Mouse (Mus musculus) ES-Bruce4 (cell line): ENCODE measurements around the gene Wwc1. TPM values are rescaled to one million over a fixed set of nuclear protein-coding genes. Genes with fewer than 3 reads are reported as not detected.

ENCODE experiments used
- H3K27ac ChIP-seq: 2 replicates; pipeline ENCODE4 v1.5.1; 2012; ENCODE audit warnings: low read length, inconsistent platforms; ENCODE audit not compliant: insufficient read depth
- H3K27me3 ChIP-seq: 2 replicates; pipeline ENCODE4 v1.6.1; 2012; ENCODE audit warnings: mild to moderate bottlenecking, low read length, inconsistent platforms; ENCODE audit not compliant: control insufficient read depth, poor library complexity, insufficient read depth, severe bottlenecking
- H3K36me3 ChIP-seq: 2 replicates; pipeline ENCODE4 v1.6.1; 2012; ENCODE audit warnings: inconsistent platforms, mild to moderate bottlenecking, low read length, moderate library complexity; ENCODE audit not compliant: control insufficient read depth, poor library complexity, insufficient read depth, severe bottlenecking
- H3K4me1 ChIP-seq: one replicate; pipeline ENCODE4 v1.8.1; 2011; ENCODE audit warnings: low read length; ENCODE audit not compliant: control insufficient read depth, insufficient read depth
- H3K4me3 ChIP-seq: 2 replicates; pipeline ENCODE4 v1.5.1; 2011; ENCODE audit warnings: low read depth, mild to moderate bottlenecking, low read length
- H3K9ac ChIP-seq: 2 replicates; pipeline ENCODE4 v1.6.1; 2012; ENCODE audit warnings: low read depth, mild to moderate bottlenecking, inconsistent platforms; ENCODE audit not compliant: poor library complexity, severe bottlenecking
- H3K9me3 ChIP-seq: replicated peaks from 2 replicates; pipeline ENCODE4 v1.6.1; 2012; ENCODE audit warnings: mild to moderate bottlenecking, low read length, inconsistent platforms; ENCODE audit not compliant: control insufficient read depth, poor library complexity, insufficient read depth, severe bottlenecking
- CTCF ChIP-seq: IDR thresholded peaks from one replicate; pipeline ENCODE4 v1.8.1; 2011; ENCODE audit warnings: low read depth, low read length
- EP300 ChIP-seq: IDR thresholded peaks from 2 replicates; pipeline ENCODE4 v1.6.1; 2011; ENCODE audit warnings: low read depth, low read length; ENCODE audit not compliant: insufficient read depth
- POLR2A ChIP-seq: IDR thresholded peaks from one replicate; pipeline ENCODE4 v1.8.1; 2011; ENCODE audit warnings: low read length; ENCODE audit not compliant: insufficient read depth
- polyA plus RNA-seq: library from polyadenylated mRNA; stranded (reverse); fragments of >200 nt; gene quantifications from 2 replicates; pipeline ENCODE4 v1.2.4, GENCODE M21; 2011; ENCODE audit warnings: low read depth; ENCODE audit not compliant: missing spikeins, insufficient read depth, insufficient read length

Gene Wwc1
- polyA plus RNA-seq, 1 experiment = 48.4 TPM

GRCm38 (mm10) chr11:35945187-35945586, 35.1 kb downstream of the Wwc1 start:
- TF ChIP-seq CTCF (no peak), EP300 (no peak), POLR2A (no peak)
- no peaks in the 10 kb centered on the region for H3K9me3 ChIP-seq
- peaks cover 12% of the 10 kb centered on the region for H3K4me1 ChIP-seq
- no peak overlapping the region for H3K4me3 ChIP-seq
- H3K9ac ChIP-seq = no peak overlapping the region
- H3K27ac ChIP-seq = no peak overlapping the region
- H3K27me3 ChIP-seq = no peaks in the 10 kb centered on the region
- H3K36me3 ChIP-seq = no peaks in the 10 kb centered on the region

GRCm38 (mm10) chr11:35941641-35942040, 38.7 kb downstream of the Wwc1 start:
- Histone ChIP-seq H3K9ac (no peak overlapping the region), H3K4me3 (no peak overlapping the region), H3K9me3 (no peaks in the 10 kb centered on the region), H3K4me1 (peaks cover 7% of the 10 kb centered on the region), H3K27me3 (no peaks in the 10 kb centered on the region), H3K27ac (no peak overlapping the region), H3K36me3 (no peaks in the 10 kb centered on the region)
- TF ChIP-seq EP300 = no peak
- TF ChIP-seq POLR2A = no peak
- TF ChIP-seq CTCF = no peak

- H3K4me1 ChIP-seq = peaks cover 8% of the 10 kb centered on the region
- H3K9me3 ChIP-seq = no peaks in the 10 kb centered on the region
- TF ChIP-seq POLR2A (no peak), EP300 (no peak), CTCF (no peak)
- H3K9ac ChIP-seq = no peak overlapping the region
- no peak overlapping the region for H3K4me3 ChIP-seq
- H3K27ac ChIP-seq = no peak overlapping the region
- no peaks in the 10 kb centered on the region for H3K27me3 ChIP-seq
- H3K36me3 ChIP-seq = no peaks in the 10 kb centered on the region
Measured at GRCm38 (mm10) chr11:35941064-35941463, 39.3 kb downstream of the Wwc1 start.

- Histone ChIP-seq H3K4me1 (peaks cover 14% of the 10 kb centered on the region), H3K36me3 (no peaks in the 10 kb centered on the region), H3K9me3 (no peaks in the 10 kb centered on the region), H3K4me3 (no peak overlapping the region), H3K27ac (no peak overlapping the region), H3K9ac (no peak overlapping the region), H3K27me3 (no peaks in the 10 kb centered on the region)
- TF ChIP-seq CTCF (no peak), EP300 (no peak), POLR2A (no peak)
Measured at GRCm38 (mm10) chr11:35938790-35939385, 41.4 kb downstream of the Wwc1 start.

GRCm38 (mm10) chr11:35935645-35936044, 44.7 kb downstream of the Wwc1 start:
- Histone ChIP-seq H3K9me3 (no peaks in the 10 kb centered on the region), H3K27me3 (no peaks in the 10 kb centered on the region), H3K4me1 (peaks cover 16% of the 10 kb centered on the region), H3K9ac (no peak overlapping the region), H3K4me3 (no peak overlapping the region), H3K36me3 (no peaks in the 10 kb centered on the region), H3K27ac (no peak overlapping the region)
- TF ChIP-seq POLR2A (no peak), EP300 (no peak)

GRCm38 (mm10) chr11:35935133-35935532, 45.2 kb downstream of the Wwc1 start:
- no peak overlapping the region for H3K27ac ChIP-seq
- H3K36me3 ChIP-seq = no peaks in the 10 kb centered on the region
- H3K4me3 ChIP-seq = no peak overlapping the region
- H3K9me3 ChIP-seq = no peaks in the 10 kb centered on the region
- H3K27me3 ChIP-seq = no peaks in the 10 kb centered on the region
- TF ChIP-seq CTCF = no peak
- no peak for TF ChIP-seq POLR2A
- peak; percentile 43; the same call in 1 of the 2 replicates for TF ChIP-seq EP300
- H3K4me1 ChIP-seq = peaks cover 16% of the 10 kb centered on the region
- no peak overlapping the region for H3K9ac ChIP-seq
